Mouse (Mus musculus) R1 (cell line): ENCODE results near the gene Spaca4.
A peak's percentile ranks its signal among the peaks of the same experiment; 100 is the strongest.

Experiments used
- DNase-seq: peaks from one replicate; pipeline ENCODE4 v3.0.0-alpha.2; 2018; ENCODE audit warnings: low read depth, low spot score

Spaca4 gene

DNA sequence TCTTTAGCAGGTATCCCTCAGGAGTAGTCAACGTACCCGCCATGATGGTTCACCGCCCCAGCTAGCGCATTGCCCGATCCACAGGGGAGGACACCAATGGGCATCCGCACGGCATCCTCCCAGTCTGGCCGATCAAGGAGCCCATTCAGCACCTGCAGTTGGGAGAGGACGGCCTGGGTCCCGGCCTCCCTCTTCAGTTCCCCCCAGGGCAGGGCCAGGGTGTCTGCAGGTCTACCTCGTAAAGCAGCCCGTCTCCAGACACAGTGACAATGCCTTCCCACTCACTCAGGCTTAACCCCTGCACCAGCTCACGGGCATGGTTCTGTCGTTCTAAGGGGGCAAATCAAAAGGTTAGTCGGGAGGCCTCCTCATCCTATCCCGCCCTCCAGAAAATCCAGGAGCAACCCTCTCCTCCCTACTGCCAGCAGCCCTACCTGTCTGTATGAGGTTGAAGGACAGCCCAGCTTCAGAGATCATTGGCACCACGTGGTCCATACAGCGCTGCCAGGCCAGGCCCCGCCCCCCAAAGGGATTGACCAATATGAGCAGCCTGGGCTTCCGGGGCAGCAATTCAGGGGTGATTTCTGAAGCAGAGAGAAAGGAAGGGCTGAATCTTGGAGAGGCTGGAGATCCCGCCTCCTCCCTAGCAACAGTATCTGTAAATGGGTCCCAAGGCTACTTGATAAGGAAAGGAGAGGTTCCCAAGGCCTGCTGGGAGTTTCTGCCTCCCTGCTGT lies 13.4 kb downstream of the Spaca4 start:
- DNase-seq, result peak; percentile 72

DNA sequence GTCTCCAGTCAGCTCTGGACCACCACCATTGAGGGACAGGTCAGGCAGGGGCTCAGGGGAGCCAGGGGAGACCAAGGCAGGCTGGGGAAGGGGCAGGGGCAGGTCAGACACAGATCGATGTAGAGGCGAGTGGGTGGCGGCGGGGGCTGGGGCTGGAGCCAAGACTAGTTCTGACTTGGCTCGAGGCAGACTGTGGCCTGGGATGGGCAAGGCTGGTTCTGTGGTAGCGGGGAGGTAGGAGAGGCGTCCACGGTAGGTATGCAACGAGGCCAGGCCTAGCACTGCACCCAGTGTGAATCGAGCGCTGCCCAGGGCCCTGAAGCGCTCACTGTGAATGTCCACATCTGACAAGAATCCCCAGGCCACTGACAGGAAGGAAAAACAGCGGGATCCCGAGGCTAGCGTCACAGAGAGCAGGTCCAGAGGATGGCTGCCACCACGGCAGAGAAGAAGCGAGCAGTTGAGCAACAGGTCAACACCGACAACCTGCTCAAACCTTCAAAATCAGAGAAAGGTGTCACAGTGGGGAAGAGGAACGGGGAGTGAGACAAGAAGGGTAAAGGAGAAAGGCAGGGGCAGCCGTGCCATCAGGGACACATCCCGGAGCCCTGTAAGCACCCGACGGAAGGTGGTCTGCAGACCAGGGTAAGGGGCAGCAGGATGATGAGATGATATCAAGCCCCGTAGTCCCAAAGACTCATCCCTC lies 14.1 kb downstream of the Spaca4 start:
- DNase-seq, result no peak

DNA sequence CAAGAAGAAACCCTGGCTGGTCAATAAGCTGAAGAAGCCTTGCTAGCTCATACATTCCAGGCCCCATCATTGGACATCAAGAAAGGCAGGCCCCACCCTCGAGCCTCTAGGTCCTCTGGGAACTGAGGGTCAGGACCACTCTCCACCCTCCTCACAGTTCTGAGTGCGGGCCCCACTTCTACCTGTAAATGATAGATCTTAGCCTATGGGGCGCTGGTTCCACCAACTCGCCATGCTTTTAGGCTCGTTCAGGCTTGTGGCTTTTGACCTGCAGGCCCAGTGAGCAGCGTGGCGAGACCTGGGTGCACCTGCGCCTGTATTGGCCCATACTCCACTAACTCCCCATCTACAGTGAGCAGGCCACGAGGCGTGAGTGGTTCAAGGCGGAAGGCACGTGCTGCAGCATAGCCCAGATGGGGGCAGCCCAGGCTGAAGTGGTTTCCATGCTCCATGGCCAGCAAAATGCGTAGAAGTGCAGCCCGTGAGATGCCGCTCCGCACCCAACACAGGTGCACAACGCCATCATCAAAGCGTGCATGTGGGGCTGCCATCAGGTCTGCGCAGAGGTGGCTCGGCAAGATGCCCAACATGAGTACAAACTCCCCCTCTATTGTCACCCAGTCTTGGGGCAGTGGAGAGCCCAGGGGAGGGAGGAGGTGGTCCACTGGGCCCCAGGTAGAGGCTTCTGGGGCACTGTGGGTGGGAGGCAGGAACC lies 15.0 kb downstream of the Spaca4 start:
- DNase-seq, result no peak

DNA sequence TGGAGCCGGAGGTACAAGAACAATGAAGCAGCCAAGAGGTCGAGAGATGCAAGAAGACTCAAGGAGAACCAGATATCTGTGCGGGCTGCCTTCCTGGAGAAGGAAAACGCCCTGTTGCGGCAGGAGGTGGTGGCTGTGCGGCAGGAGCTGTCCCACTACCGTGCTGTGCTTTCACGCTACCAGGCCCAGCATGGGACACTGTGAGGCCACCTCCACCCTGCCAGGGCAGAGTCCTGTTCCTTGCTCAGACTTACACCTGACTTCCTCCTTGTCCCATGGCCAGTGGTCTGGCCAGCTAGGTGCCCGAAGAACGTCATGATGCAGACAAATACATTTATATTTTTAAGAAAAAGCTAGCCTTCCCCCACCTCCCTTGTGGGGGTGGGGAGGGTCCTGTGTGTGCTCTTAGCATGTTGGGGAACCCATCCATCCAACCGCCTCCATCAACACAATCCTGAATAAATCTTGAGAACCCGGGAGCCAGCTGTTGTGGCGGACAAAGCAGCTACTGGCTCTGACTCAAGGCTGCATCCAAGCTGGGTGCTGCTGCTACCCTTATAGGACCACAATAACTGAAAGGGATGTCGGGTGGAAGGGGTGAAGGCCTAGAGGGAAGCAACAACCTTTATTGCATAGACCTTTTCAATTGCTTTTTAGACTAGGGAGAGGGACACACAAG lies 15.8 kb downstream of the Spaca4 start:
- peak; percentile 39 for DNase-seq

DNA sequence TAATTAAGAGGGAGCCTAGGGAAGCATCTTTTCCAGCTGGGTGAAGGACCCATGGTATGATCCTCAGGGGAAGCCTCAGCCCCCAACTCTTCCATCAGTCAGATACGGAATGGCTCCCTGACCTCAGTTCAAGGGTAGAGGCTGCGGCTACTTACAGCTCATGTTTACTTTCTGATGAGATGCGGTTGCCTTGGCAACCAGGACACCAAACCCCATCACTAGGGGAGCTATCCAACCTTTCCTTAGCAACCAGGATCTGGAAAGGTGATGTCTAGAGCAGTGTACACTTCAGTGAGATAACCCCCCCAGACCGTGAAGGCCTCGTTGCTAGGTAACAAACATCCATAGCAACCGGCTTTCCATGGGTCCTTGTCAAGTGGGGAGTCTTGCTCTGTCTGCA lies 16.6 kb downstream of the Spaca4 start:
- peak; percentile 90 for DNase-seq

DNA sequence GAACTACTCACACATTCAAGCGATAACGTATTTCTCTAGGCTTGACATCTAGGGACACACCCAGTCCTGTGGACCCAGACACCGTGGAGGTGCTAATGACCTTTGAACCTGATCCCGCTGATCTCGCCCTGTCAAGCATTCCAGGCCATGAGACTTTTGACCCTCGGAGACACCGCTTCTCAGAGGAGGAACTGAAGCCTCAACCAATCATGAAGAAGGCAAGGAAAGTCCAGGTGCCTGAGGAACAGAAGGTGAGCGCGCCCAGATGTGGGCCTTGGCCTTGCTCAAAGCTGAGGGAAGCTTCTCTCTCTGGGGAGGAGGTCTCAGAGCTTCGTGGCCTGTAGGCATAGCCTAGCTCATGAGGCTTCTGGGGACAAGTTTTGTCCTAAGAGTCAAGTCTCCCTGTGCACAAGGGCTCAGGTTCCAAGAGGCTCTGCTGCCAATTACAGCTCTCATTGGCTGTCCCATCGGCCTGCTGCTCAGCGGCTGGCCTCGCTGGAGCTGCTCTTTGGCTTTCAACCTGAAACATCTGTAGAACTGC lies 17.3 kb downstream of the Spaca4 start:
- peak; percentile 57 for DNase-seq

DNA sequence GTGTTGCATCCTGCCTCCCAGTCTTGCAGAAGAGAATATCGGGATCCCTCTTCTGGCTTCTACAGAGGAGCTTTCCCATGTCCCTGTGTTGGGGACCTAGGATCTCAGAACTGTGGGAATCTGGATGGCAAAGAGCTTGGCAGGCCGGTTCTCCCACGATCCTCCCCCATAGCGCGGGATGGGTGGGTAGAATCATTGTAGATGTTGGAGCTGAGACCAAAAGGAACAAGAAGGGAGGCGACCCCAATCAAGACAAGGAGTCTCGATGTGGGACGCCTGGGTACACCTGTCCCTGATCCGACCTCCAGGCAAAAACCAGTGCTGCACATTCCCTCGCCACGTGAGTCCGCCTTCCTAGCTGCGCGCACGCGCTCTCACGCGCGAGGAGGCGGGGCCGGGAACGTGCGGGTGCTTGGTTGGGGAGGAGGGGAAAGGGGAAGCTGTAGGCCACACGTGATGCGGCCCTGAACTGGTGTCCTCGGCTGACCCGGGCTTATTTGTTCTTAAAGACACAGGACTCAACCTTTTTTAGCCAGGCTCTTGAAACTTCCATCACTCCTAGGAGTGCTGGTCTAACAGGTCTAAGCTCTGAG lies 18.1 kb downstream of the Spaca4 start:
- DNase-seq, result peak; percentile 94

DNA sequence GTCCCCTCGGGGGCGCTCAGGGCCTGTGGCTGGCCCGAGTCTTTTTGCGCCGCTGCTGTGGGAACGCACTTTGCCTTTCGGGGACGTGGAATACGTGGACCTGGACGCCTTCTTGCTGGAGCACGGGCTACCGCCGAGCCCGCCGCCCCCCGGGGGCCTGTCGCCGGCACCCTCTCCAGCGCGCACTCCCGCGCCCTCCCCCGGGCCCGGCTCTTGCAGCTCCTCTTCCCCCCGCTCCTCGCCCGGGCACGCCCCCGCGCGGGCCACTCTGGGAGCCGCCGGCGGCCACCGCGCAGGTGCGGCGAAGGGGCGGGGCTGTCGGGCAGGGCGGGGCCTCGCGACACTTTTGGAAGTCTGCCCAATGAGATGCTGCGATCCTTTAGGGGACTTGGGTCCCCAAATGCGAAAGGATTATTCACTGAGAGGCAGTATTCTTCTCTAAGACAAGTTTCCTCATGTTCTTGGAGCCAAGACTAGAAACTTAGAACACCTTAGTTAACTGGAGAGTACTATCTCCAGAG lies 18.8 kb downstream of the Spaca4 start:
- peak; percentile 81 for DNase-seq

DNA sequence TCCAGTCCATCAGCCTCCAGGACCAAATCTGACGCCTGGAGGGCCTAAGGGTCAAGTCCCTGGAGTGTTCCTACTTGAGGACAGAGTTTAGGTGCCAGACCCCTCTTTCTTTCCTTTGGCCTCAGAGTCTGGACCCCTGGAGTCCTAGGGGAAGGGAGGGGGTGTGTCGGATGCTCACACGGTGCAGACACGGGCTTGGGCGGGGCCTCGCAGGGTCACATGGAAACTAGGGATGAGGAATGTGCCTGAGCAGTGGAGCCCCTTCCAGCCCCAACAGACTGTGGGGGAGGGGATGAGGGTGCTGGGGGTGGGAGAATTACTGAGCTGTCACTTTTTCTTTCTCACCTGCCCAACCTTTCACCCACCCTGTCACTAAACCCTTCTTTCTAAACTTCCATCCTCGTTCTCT lies 19.7 kb downstream of the Spaca4 start:
- DNase-seq, result peak; percentile 81

DNA sequence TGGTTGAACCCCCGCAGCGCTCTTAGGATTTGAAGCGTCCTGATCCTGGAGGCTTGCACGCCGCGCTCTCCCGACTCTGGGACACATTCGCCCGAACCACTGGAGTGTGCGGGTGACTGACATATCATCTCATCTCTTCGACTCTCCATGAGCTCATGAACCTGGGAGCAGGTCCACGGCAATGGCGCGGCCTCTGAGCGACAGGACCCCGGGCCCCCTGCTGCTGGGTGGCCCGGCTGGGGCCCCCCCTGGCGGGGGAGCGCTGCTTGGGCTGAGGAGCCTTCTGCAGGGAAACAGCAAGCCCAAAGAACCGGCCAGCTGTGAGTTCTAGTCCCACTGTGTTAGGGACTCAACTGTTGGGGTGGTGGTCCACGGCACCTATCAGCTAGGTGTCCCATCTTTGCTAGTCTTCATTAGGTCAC lies 20.2 kb downstream of the Spaca4 start:
- no peak for DNase-seq

DNA sequence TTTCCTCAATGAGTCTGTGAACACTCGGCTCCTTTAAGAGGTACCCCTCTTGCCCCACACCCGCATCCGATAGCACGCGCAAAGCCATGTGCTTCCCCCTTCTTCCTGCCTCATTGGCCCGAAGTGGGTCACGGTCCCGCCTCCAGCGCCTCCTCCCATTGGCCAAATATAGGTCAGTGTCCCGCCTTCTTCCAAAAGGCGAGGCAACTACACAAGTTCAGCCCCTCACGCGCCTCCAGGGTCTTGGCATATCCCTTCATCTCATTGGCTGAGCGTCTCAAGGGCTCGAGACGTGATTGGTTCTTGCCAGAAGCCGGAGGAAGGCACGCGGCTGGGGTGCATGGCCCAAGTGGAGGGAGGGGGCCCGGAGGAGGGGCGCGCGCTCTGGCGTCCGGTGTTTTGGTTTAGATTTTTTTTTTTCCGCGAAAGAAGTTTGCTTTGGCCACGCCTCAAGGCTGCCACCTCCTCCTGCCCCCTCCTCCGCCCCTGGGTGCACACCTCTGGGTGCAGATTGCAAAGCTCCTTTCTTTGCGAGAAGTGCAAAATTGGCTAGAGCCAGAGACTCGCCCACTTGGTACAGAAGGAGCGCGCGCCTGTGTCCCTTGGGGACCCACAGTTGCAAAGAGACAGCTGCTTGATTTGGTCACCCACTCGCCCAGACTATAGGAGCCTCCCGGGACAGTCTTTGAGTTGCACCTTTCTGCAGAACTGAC lies 20.7 kb downstream of the Spaca4 start, which contains the start of gene Dbp:
Dbp (plus strand) TSS at position 359 of the 713 bp plus-strand sequence.
- peak; percentile 100 for DNase-seq

DNA sequence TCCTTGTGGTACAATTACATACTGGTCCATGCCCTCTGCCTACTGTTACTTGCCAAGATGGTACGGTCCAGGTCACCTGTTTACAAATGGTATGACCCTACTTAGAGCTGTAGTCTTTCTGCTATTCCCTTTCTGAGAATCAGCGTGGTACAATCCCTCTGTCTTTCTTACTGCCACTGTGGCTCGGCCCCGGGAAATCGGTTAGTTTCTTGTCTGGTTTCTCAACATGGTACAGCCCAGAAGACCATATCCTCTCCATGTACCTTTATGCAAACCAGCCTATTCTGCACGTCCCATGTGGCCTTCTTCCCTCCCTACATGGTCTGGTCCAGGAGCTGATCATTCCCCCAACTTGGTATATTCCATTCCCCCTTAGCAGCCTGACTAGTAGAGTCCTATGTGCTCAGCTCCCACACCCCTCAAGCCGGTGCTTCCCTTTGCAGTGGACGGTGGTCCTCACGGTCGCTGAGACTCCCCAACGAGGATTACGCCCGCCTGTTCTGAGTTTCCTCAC lies 21.5 kb downstream of the Spaca4 start:
- DNase-seq, result peak; percentile 70

DNA sequence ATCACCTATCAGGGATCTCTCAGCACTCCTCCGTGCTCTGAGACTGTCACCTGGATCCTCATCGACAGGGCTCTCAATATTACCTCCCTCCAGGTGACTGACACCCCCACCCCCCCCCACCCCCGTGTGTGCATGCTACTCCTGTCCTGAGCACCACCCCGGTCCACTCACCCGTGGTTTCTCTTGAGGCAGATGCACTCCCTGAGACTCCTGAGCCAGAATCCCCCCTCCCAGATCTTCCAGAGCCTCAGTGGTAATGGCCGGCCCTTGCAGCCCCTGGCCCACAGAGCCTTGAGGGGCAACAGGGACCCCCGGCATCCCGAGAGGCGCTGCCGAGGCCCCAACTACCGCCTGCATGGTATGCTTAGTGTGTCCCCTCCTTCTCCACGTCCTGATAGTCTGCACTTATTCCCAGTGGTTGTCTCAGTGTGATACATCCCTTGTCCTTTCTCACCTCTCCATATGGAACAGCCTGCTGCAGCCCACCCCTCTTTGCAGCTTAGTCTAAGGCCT lies 22.0 kb downstream of the Spaca4 start:
- DNase-seq, result no peak

DNA sequence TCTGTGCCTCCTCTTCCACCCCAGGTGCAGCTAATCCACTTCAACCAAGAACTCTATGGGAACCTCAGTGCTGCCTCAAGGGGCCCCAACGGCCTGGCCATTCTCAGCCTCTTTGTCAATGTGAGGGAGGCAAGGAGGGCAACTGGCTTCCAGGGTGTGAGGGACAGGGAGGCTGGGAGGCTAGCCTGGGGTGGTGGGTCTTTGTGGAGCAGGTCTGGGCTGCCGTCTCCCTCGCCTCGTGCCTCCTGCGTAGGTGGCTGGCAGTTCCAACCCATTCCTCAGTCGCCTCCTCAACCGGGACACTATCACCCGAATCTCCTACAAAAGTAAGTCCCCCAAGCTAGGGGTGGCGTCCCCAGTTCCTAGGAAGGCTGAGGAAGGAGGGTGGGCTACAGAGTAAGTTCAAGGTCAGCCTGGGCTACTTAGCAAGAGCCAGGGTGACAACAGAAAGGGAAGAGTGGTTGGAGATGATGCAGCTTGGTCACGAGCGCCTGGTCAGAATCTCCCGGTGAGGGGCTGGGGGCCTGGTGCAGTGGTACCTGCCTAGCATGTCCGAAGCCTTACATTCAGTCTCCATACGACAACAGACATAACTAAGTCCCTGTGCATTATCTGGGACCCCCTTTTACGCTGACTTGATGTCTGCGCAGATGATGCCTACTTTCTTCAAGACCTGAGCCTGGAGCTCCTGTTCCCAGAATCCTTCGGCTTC lies 22.6 kb downstream of the Spaca4 start:
- DNase-seq, result no peak

DNA sequence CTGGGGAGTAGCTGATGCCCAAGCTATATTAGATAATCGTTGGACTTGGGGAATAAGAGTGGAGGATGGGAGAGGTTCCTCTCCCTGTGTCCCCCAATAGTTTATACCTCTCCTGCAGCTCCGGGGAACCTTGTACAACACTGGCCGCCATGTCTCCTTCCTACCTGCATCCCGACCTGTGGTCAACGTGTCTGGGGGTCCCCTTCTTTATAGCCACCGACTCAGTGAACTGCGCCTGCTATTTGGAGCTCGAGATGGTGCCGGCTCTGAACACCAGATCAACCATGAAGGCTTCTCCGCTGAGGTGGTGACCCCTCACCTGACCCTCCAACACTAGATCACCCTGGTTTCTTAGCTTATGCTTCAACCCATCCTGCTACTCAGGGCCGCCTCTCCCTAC lies 23.3 kb downstream of the Spaca4 start:
- DNase-seq, result no peak

DNA sequence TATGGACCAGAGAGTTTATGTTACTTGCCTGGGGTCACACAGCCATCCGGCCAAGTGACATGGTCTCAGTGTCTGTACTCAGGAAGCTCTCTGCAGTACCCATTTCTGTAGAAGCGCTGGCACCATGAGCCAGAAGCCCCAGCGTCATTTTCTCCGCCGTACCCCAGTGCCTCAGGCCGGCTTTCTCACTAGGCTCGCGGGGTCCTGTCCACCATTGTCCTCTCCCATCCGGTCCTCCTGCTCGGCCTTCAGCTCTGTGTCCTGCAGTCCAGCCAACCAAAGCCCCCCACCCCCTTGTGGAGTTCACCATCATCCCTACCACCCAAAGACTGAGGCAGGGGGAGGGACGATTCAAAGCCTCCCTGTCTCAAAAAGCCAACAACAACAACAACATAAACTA lies 24.0 kb downstream of the Spaca4 start:
- no peak for DNase-seq

DNA sequence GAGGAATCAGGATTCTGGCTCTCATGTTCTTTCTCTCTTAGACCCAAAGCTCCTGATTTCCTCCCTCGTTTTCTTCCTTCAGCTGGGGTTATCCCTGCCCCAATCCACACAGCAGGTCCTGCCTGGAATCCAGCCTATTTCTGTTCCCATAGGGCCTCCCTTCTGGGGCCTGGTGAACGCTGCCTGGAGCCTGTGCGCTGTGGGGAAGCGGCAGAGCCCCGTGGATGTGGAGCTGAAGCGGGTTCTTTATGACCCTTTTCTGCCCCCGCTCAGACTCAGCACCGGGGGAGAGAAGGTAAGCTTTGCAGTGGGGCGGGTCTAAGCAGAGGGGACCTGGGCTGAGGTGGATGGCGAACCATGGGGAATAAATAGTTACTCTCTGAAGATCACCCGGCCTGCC lies 24.5 kb downstream of the Spaca4 start:
- DNase-seq, result no peak

DNA sequence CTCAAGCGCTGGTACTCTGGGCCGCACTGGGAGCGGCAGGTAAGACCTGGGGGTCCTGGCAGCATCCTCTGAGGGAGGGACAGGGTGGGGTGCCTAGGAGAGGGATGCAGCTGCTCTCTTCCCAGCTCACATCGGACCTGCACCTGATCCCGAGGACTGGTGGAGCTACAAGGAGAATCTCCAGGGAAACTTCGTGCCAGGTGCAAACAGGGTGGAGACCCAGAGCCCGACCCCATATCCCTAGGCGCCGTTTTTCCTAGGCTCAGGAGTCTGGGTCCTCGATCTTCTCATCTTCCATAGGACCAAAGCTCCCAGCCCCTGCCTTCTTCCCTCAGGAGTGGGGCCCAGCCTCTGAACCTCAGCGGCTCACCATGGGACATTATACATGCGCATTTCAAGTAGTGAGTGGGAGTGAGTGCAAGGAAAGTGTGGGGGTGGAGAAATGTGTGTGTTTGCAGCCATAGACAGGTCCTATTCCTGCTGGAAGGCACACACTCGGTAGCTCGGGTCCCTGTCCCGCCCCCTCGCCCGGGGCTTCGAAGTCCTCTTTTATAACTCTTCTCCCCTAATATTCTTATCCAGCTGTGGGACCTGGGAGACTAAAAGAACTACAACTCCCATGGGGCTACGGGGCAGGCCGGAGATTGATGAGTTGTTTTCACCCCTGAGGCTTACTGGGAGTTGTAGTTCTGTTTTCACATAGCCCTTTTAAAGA lies 25.2 kb downstream of the Spaca4 start:
- peak; percentile 92 for DNase-seq
